Mouse (Mus musculus): ENCODE results near the gene Mllt10.

DNA sequence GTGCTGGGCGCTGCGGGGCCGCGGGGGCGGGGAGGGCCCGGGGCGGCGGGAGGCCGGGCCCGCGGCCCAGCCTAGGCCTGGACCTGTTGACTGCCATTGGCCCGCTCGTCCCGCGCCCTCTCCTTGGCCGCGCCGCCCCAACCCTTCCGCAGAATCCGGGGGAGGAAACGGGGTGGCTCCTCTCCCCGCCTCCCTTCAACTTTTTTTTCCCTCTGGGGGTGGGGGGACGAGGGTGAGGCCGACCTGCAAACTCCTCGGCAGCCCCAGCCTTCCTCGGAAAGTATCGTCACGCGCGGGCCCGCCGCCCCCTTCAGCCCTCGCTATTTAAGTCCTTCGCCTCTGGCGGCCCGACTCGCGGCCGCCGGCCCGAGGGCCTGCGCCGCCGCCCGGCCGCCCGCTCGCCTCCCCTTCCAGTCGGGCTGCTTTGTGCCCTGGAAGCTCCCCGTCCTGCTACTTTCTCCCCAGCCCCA lies 1.8 kb downstream of the Mllt10 start:
- no peak for TF ChIP-seq CTCF (IDR thresholded peaks at IDR 0.05; ENCODE audit: low read depth, low read length)
- TF ChIP-seq POLR2A (IDR thresholded peaks at IDR 0.05; ENCODE audit: borderline replicate concordance, low read depth, low read length), result peak; percentile 95

All from bone marrow macrophage, adult 2 months (primary cell).